Mouse (Mus musculus): ENCODE results near the gene Unc13b. TPM values are rescaled to one million over a fixed set of nuclear protein-coding genes. Genes with fewer than 3 reads are reported as not detected.
A peak's percentile ranks its signal among the peaks of the same experiment; 100 is the strongest.

The Unc13b gene
- total RNA-seq, 2 experiments from 2014 or later = 50.5 to 71.9 TPM

DNA sequence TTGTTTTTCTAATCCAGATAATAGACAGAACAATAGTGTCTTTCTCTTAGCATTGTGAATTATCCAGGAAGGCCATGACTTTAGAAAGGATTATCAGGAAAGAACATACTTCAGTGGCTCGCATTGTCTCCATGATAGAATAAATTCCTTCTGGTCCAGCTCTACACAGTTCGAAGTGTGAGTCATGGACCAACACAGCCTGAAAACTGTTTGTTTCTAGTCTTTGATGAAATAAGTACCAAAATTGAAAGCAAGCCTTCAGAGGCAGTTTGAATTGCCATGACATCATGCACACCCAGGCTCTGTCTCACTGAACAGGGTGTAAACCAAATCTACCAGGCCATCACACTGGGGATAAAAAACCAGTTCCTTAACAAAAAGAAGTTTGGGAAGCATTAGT is 128.7 kb downstream of the Unc13b start:
- intact Hi-C loops (cut with DNase I) = no loop called here
- DNase-seq (ENCODE audit: low spot score in 2 of 2) = no peak

DNA sequence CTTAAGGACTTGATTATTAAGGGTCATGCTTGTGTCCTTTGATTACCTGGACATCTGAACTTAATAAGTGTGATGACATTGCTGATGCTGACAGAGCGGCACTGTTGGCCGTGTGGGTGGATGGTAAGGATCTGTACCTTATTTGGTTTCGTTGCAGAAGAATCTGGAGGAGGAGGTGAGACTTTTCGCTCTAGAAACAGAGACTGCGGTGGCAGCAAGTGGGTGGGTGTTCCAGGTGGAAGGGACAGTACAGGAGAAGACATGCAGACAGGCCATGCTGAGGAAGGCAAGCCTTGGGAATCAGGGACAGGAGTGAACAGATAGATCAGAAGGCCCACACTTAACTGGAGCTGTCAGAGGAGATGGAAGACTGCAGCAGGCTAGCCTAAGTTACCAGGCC is 130.6 kb downstream of the Unc13b start:
- DNase-seq (ENCODE audit: low spot score in 2 of 2) = peak; percentile 45 to 70

DNA sequence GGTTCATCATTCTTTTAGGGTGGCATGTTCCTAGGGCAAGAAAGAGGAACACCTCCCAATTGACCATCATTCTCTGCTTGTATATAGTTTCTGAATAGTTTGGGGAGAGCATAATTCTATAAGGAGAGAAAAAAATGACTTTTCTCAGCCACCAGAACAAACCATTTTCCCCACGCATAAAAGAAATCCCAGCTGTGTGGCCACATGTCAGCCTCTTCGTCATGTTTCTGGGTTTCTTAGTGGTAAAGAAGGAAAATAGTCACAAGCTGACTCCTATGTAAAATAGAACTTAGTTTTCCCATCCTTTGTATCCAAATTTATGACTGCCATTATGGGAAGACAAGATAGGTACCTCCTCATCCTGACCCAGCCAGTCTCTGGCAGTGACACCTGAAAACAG is 146.2 kb downstream of the Unc13b start:
- intact Hi-C loops (cut with DNase I) = no loop called here
- no peak for DNase-seq (ENCODE audit: low spot score in 2 of 2)

More for the DNA sequence above, 130.6 kb downstream of the Unc13b start:
- intact Hi-C loops (cut with DNase I) = no loop called here

GRCm38 (mm10) chr4:43205571-43205970 is 146.8 kb downstream of the Unc13b start:
- no peak for DNase-seq (ENCODE audit: low spot score in 2 of 2)
- intact Hi-C loops (cut with DNase I) = no loop called here

GRCm38 (mm10) chr4:43206989-43207388 is 148.2 kb downstream of the Unc13b start:
- DNase-seq (ENCODE audit: low spot score in 2 of 2) = peak in 1 of 2 experiments; percentile 47
- intact Hi-C loops (cut with DNase I) = no loop called here

DNA sequence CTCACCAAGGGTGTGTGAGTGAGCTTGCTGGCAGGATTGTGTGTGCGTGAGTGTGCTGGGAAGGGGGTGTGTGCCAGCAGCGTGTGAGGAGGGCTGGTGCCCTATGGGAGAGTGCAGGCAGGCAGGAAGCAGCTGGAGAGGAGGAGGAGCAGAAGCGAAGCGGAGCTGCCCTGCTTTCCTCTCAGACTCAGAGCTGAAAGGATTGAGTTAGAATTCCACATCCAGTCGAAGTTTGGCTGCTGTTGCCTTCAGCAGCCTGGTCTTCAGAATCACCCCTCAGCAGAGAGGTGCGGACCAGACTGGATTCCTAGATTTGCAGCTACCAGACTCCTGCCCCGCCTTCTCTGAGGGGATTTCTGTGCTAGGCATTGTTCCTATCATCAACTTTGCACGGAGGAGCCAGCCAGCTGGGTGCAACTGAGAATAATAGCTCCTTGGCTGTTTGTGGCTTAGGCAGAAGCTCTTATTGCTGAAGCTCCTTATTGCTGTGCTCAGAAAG is 150.4 kb downstream of the Unc13b start:
- intact Hi-C loops (cut with DNase I) = no loop called here
- peak; percentile 75 to 84 for DNase-seq (ENCODE audit: low spot score in 2 of 2)

- peak; percentile 21 to 28 for DNase-seq (ENCODE audit: low spot score in 2 of 2)
- intact Hi-C loops (cut with DNase I) = no loop called here
Measured at GRCm38 (mm10) chr4:43209673-43210072, 150.9 kb downstream of the Unc13b start.

GRCm38 (mm10) chr4:43216491-43216890 is 157.7 kb downstream of the Unc13b start:
- intact Hi-C loops (cut with DNase I) = no loop called here

DNA sequence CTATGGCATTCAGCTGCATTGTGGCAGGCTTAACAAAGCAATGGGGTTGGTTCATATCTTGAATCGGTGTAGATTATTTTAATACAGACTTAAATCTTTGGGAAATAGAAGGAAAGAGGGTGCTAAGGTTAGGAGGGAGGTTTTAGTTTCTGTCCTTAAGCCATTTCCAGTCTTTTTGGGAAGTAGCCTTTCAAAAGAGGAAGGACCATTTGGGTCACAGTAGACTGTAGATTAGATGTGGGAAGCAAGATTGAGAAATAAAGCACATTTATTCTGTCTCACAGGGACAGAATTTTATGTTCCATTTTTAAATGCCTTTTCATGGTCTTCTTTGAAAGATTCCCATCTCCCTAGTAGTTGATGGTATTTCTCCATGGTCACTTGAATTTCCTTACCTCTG is 159.2 kb downstream of the Unc13b start:
- no peak for DNase-seq (ENCODE audit: low spot score in 2 of 2)
- intact Hi-C loops (cut with DNase I) = no loop called here

More at GRCm38 (mm10) chr4:43216491-43216890, 157.7 kb downstream of the Unc13b start:
- no peak for DNase-seq (ENCODE audit: low spot score in 2 of 2)

GRCm38 (mm10) chr4:43231821-43232220 is 173.1 kb downstream of the Unc13b start:
- intact Hi-C loops (cut with DNase I) = no loop called here

DNA sequence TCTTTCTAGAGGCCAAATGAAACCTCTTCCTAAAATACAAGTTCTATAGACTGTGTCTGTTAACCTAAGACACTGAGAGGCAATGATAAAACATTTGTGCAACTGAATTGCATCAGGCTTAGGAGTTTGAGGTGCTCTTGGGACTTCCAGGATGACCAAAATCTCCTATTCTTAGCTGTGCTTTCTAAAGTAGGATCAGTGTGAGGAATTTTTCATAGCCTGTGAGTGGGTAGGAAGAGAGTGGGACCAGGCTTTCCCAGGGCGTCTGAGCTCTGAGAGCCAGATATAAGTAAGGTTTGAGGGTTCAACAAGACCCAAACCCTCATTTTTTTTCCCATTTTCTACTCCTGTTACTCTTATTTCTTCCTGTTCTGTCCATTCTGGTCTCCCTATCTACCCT is 174.2 kb downstream of the Unc13b start:
- DNase-seq (ENCODE audit: low spot score in 2 of 2) = no peak

More at GRCm38 (mm10) chr4:43231821-43232220, 173.1 kb downstream of the Unc13b start:
- no peak for DNase-seq (ENCODE audit: low spot score in 2 of 2)

DNA sequence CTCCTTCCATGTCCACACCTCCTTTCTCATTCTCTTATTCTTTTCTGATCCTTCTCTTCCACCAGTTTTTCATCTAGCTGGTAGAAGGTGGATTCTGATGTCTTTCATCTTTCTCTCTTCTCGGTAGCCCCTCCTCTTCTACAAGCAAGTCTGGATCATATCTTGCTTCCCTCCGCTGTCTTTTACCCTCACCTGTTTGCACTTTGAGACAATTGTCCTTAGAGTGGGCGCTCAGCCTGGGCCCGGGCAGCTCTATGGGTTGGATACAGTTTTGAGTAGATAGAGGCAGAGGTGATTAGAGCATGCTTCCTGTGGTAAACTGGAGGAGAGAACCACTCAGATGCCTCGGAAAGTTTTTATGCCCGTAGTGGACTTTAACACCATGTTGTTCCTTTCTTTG is 174.7 kb downstream of the Unc13b start:
- intact Hi-C loops (cut with DNase I) = no loop called here
- DNase-seq (ENCODE audit: low spot score in 2 of 2) = no peak

More for the DNA sequence above, 174.2 kb downstream of the Unc13b start:
- intact Hi-C loops (cut with DNase I) = no loop called here

DNA sequence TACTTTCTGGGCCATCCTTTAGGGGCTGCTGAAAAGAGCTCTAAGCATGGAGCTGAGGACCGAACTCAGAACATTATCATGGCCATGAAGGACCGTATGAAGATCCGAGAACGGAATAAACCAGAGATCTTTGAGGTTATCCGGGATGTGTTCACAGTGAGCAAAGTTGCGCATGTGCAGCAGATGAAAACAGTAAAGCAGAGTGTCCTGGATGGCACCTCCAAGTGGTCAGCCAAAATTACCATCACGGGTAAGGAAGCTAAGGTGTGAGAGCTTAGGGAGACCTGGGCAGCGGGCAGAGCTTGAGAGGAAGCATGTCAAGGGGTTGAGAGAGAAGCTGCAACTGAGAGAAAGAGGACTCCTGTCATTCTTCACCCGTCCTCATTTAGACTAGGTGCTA is 178.1 kb downstream of the Unc13b start:
- intact Hi-C loops (cut with DNase I) = no loop called here
- no peak for DNase-seq (ENCODE audit: low spot score in 2 of 2)

GRCm38 (mm10) chr4:43240716-43241115 is 182.0 kb downstream of the Unc13b start:
- DNase-seq (ENCODE audit: low spot score in 2 of 2) = no peak
- intact Hi-C loops (cut with DNase I) = loop anchor here (10.0 kb wide), 1 partner anchor 156 kb away; no protein-coding TSS in a partner anchor

GRCm38 (mm10) chr4:43244022-43244421 is 185.3 kb downstream of the Unc13b start:
- intact Hi-C loops (cut with DNase I) = loop anchor here (10.0 kb wide), 1 partner anchor 159 kb away; no protein-coding TSS in a partner anchor
- no peak for DNase-seq (ENCODE audit: low spot score in 2 of 2)

GRCm38 (mm10) chr4:43245776-43246175 is 187.0 kb downstream of the Unc13b start:
- DNase-seq (ENCODE audit: low spot score in 2 of 2) = no peak
- intact Hi-C loops (cut with DNase I) = loop anchor here (5.0 to 10.0 kb wide), 2 partner anchors 161 to 188 kb away; partner anchors contain the start of gene Unc13b

DNA sequence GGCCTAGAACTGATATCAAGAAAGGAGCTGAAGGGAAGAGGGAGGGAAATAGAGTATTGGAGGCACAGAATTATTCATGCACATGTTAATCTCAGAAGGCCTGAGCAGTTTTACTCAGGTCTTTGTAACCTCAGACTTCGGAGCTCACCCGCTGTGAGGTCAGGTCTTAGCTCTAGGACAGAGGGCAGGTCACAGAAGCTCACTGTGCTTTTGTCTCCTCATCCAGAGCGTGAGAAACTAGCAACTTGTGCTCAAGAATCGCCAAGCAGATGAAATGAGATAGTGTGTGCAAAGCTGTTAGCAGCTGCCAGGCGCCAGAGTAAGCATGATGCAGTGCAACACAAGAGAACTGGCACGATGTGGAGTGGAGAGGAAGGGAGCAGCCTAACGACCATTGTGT is 189.3 kb downstream of the Unc13b start:
- DNase-seq (ENCODE audit: low spot score in 2 of 2) = no peak
- intact Hi-C loops (cut with DNase I) = loop anchor here (5.0 to 10.0 kb wide), 2 partner anchors 163 to 191 kb away; partner anchors contain the start of gene Unc13b

GRCm38 (mm10) chr4:43248909-43249308 is 190.2 kb downstream of the Unc13b start:
- DNase-seq (ENCODE audit: low spot score in 2 of 2) = peak; percentile 33 to 37
- intact Hi-C loops (cut with DNase I) = loop anchor here (5.0 to 10.0 kb wide), 2 partner anchors 164 to 192 kb away; partner anchors contain the start of gene Unc13b

GRCm38 (mm10) chr4:43251269-43251668 is 192.5 kb downstream of the Unc13b start:
- intact Hi-C loops (cut with DNase I) = no loop called here

DNA sequence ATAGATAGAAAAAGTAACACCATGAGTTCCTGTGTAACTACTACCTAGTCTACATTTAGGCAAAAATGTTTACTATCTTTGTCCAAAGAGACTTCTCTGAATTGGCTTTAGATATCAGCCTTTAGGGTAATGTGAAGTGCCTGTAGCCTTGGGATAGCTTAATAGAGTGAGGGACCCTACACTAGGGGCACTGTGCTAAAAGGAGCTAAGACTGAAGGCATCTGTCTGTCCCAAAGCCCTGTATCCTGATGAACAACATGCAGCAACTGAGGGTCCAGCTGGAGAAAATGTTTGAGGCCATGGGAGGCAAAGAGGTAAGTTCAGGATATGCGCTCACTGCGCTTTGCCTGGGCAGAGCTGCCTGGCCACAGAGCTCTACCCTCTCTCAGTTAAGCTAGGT is 198.3 kb downstream of the Unc13b start:
- no peak for DNase-seq (ENCODE audit: low spot score in 2 of 2)
- intact Hi-C loops (cut with DNase I) = no loop called here

More at GRCm38 (mm10) chr4:43251269-43251668, 192.5 kb downstream of the Unc13b start:
- no peak for DNase-seq (ENCODE audit: low spot score in 2 of 2)

- intact Hi-C loops (cut with DNase I) = no loop called here
- no peak for DNase-seq (ENCODE audit: low spot score in 2 of 2)
Measured at GRCm38 (mm10) chr4:43258556-43258955, 199.8 kb downstream of the Unc13b start.

GRCm38 (mm10) chr4:43259435-43259834 is 200.7 kb downstream of the Unc13b start:
- DNase-seq (ENCODE audit: low spot score in 2 of 2) = no peak
- intact Hi-C loops (cut with DNase I) = no loop called here
